Mouse (Mus musculus) limb, embryonic 11.5 days (tissue): Measurements from ENCODE around the gene Zfp324. TPM values are rescaled to one million over a fixed set of nuclear protein-coding genes. Genes with fewer than 3 reads are reported as not detected.
A peak's percentile ranks its signal among the peaks of the same experiment; 100 is the strongest.
"Not testable (repeated sequence)": the region's sequence is repeated elsewhere in the genome, so short reads cannot be mapped to it uniquely, and the experiment has no call there.

Experiments used
- ATAC-seq: fragments of 200-750 bp; cut with Nextera tagmentation; 2 replicates; pipeline ENCODE4 v1.8.0; 2017; ENCODE audit warnings: low read depth; ENCODE audit not compliant: insufficient number of reproducible peaks, low FRiP score, low TSS enrichment
- DNase-seq: peaks from one replicate; pipeline ENCODE4 v3.0.0-alpha.2; 2015; ENCODE audit warnings: low spot score
- H3K27ac ChIP-seq: fragments of 300-500 bp; sonication (generic); replicated peaks from 2 replicates; pipeline ENCODE4 v1.5.1; 2014; ENCODE audit warnings: low read depth, mild to moderate bottlenecking, low read length
- H3K27me3 ChIP-seq: fragments of 300-500 bp; sonication (generic); 2 replicates; pipeline ENCODE4 v1.6.1; 2014; ENCODE audit warnings: mild to moderate bottlenecking, low read length, mixed read lengths; ENCODE audit not compliant: control insufficient read depth, insufficient read depth
- H3K36me3 ChIP-seq: fragments of 300-500 bp; sonication (generic); 2 replicates; pipeline ENCODE4 v1.6.1; 2014; ENCODE audit warnings: mild to moderate bottlenecking, low read length, moderate library complexity, mixed read lengths; ENCODE audit not compliant: control insufficient read depth, insufficient read depth
- H3K4me1 ChIP-seq: fragments of 300-500 bp; sonication (generic); 2 replicates; pipeline ENCODE4 v1.6.1; 2014; ENCODE audit warnings: low read length, mixed read lengths; ENCODE audit not compliant: control insufficient read depth, insufficient read depth
- H3K4me2 ChIP-seq: fragments of 300-500 bp; sonication (generic); 2 replicates; pipeline ENCODE4 v1.6.1; 2014; ENCODE audit warnings: low read depth, mild to moderate bottlenecking, moderate library complexity; ENCODE audit not compliant: severe bottlenecking
- H3K4me3 ChIP-seq: fragments of 300-500 bp; sonication (generic); 2 replicates; pipeline ENCODE4 v1.5.1; 2014; ENCODE audit warnings: low read depth, low read length
- H3K9ac ChIP-seq: fragments of 300-500 bp; sonication (generic); 2 replicates; pipeline ENCODE4 v1.6.1; 2014; ENCODE audit warnings: mild to moderate bottlenecking, low read length
- H3K9me3 ChIP-seq: fragments of 300-500 bp; sonication (generic); 2 replicates; pipeline ENCODE4 v1.6.1; 2016; ENCODE audit warnings: low read length; ENCODE audit not compliant: control insufficient read depth
- WGBS: fragments of 180-500 bp; shearing (Covaris S2); extraction: QIAGEN DNeasy Blood & Tissue Kit; methylation state at CpG from one replicate; pipeline ENCODE4 v1.1.7; 2014; 5-methylcytosine and 5-hydroxymethylcytosine counted together
- polyA plus RNA-seq: library from polyadenylated mRNA; unstranded; fragments of >200 nt; fragmentation: Nextera tagmentation; extraction: Ambion mirVana; gene quantifications from 2 replicates; pipeline ENCODE4 v1.2.1, GENCODE M21; 2014

The Zfp324 gene
- polyA plus RNA-seq, result 8.2 and 10.2 TPM in 2 replicates

DNA sequence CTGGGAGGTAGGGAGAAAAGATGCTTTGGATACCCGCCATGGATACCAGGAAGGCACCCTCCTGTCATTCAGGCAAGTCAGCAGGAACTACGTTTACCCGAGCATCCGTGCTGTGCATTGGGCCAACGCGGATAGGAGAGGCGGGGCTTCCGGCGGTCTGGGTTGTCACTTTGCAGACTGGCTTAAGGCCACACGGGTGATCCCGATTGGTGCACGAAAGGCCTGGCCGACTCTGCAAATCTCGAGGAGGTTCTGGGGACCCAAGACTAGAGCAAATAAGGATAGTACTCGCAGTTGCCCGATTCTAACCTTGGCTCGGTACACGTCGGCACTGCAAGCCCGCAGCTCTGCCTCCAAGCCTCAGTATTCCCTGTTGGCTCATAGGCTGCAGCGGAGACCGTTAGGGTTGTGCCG, at the start of gene Zfp324:
TSS of gene Zfp324 (plus strand) at position 161 of the 414 bp plus-strand sequence.
- H3K9ac ChIP-seq, result peak within 1 kb of the TSS; percentile 89
- 0% methylated on average over 23 of the region's 23 CpGs for WGBS
- H3K4me1 ChIP-seq, result peaks cover 6% of the 10 kb centered on the region; the same call in 1 of the 2 replicates
- peak within 1 kb of the TSS; percentile 86 for H3K4me3 ChIP-seq
- H3K9me3 ChIP-seq, result no peaks in the 10 kb centered on the region
- ATAC-seq (peak; percentile 87), DNase-seq (peak; percentile 88)
- H3K27ac ChIP-seq, result peak within 1 kb of the TSS; percentile 75
- no peaks in the 10 kb centered on the region for H3K27me3 ChIP-seq
- peak within 1 kb of the TSS; percentile 91 for H3K4me2 ChIP-seq
- H3K36me3 ChIP-seq, result peaks cover 3% of the 10 kb centered on the region

DNA sequence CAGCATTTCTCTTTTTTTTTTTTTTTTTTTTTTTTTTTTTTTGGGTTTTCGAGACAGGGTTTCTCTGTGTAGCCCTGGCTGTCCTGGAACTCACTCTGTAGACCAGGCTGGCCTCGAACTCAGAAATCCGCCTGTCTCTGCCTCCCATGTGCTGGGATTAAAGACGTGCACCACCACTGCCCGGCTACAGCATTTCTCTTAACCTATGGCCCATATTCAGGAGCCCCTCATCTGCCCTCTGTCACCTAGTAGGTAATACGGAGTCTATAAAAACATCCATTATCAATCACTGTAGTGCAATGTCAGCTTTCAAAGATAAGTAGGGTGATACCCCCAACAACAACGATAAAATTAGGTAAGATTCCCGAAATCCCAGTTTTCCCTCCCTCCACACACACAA, 45.1 kb upstream of the Zfp324 start:
- not testable (repeated sequence) for H3K4me3 ChIP-seq, H3K4me2 ChIP-seq, ATAC-seq, H3K4me1 ChIP-seq, DNase-seq, H3K27ac ChIP-seq, H3K27me3 ChIP-seq, H3K9ac ChIP-seq, H3K9me3 ChIP-seq
- 89% methylated on average over 6 of the region's 8 CpGs for WGBS
- peaks cover 11% of the 10 kb centered on the region for H3K36me3 ChIP-seq

DNA sequence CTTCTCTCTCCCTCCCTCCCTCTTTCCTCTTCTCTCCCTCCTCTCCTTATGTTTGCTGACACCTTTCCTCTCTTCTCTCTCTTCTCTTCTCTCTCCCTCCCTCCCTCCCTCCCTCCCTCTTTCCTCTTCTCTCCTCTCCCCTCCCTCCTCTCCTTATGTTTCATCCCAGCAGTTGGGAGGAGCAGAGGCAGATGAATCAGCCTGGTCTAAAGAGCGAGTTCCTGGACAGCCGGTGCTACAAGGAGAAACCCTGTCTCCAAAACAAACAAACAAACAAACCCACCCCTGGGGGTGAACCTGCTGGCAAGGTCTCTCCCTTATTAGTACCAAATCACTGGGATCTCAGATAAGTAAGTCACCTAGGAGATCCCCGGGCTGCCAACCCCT, 44.3 kb upstream of the Zfp324 start:
- Histone ChIP-seq H3K9ac (peak overlapping the region; percentile 84), H3K4me3 (peak overlapping the region; percentile 93), H3K4me2 (peak overlapping the region; percentile 95), H3K36me3 (peaks cover 19% of the 10 kb centered on the region), H3K27ac (peak overlapping the region; percentile 91), H3K9me3 (no peaks in the 10 kb centered on the region), H3K4me1 (peaks cover 7% of the 10 kb centered on the region), H3K27me3 (0 out of 2 replicates have a peak, but pooled peaks cover 1% of the 10 kb centered on the region)
- 1% methylated on average over 3 of the region's 3 CpGs for WGBS
- ATAC-seq (no peak), DNase-seq (no peak)

DNA sequence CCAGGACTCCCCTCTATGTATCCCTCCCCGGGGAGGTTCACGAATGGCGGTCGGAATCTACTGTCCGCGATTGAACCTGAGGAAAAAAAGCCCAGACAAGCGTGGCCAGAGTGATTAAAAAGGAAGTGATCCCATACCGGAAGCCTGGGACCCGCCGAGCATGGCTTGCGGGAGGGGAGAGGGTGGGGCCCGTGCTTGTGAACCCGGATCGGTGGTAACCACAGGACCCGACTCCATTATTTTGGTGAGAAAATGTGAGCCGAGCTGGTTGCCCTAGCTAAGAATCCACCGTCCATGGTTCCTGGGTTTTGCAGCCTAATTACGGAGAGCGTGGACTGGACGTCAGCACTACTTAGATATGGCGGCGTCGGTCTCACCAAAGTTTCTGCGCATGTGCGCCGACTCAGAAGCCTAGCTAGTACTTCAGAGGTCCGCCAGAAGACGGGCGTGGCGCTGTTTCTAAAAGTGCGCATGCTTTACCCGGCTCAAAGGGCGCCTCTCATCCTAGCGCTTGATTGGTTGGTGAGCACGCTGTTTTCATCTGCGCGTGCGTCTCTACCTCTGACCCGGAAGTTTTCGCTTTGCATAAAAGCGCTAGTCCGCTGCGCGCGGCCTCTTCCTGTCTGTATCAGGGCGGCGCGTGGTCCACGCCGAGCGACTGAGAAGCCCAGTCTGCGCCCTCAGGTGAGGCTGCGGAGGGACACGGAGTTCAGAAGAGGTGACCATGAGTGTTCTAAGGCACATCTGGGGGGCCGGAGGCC, 43.8 kb upstream of the Zfp324 start, which contains the start of gene Rps5:
TSS of gene Rps5 (plus strand) at position 586 of the 761 bp plus-strand sequence.
- no peaks in the 10 kb centered on the region for H3K9me3 ChIP-seq
- under 1% methylated on average over 55 of the region's 55 CpGs for WGBS
- H3K27me3 ChIP-seq, result peaks cover 5% of the 10 kb centered on the region; the same call in 1 of the 2 replicates
- H3K36me3 ChIP-seq, result peaks cover 20% of the 10 kb centered on the region
- H3K4me3 ChIP-seq, result peak within 1 kb of the TSS; percentile 93
- peak; percentile 98 for DNase-seq
- peaks cover 9% of the 10 kb centered on the region for H3K4me1 ChIP-seq
- H3K4me2 ChIP-seq, result peak within 1 kb of the TSS; percentile 95
- peak; percentile 98 for ATAC-seq
- peak within 1 kb of the TSS; percentile 93 for H3K9ac ChIP-seq
- peak within 1 kb of the TSS; percentile 91 for H3K27ac ChIP-seq

DNA sequence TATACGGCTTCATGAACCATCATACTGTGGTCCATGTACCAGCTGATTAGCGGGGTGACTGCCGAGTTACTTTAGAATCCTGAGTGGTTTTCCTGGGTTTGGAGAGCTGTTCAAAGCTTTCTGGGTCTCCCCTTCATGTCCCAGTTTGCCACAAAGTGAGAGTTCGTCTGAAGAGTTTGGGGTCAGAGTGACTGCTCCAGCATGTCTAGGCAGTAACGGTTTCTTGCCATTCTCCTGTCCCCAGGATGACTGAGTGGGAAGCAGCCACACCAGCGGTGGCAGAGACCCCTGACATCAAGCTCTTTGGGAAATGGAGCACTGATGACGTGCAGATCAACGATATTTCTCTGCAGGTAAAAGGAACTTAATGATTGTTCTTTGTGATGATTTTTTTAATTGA, 42.9 kb upstream of the Zfp324 start:
- Histone ChIP-seq H3K9me3 (no peaks in the 10 kb centered on the region), H3K4me2 (peak overlapping the region; percentile 95), H3K4me3 (peak overlapping the region; percentile 93), H3K4me1 (peaks cover 10% of the 10 kb centered on the region), H3K9ac (peak overlapping the region; percentile 93), H3K36me3 (peaks cover 20% of the 10 kb centered on the region), H3K27ac (no peak overlapping the region; the same call in 1 of the 2 replicates), H3K27me3 (peaks cover 10% of the 10 kb centered on the region; the same call in 1 of the 2 replicates)
- DNase-seq (no peak), ATAC-seq (no peak)
- WGBS, result 4% methylated on average over 8 of the region's 8 CpGs

DNA sequence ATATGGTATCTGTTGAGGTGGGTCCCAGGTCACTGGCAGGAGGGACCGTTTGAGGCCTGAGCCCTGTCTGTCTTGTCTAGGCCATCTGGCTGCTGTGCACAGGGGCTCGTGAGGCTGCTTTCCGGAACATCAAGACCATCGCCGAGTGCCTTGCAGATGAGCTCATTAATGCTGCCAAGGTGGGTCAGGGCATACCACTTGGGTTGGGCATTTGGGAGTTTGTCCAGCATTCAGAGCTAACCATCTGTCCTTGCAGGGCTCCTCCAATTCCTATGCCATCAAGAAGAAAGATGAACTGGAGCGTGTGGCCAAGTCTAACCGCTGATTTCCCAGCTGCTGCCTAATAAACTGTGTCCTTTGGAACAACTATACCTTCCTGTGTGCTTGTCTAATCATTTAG, 39.3 kb upstream of the Zfp324 start:
- no peak for ATAC-seq
- Histone ChIP-seq H3K4me1 (peaks cover 15% of the 10 kb centered on the region), H3K27me3 (peaks cover 20% of the 10 kb centered on the region), H3K9ac (no peak overlapping the region), H3K9me3 (no peaks in the 10 kb centered on the region), H3K36me3 (peaks cover 20% of the 10 kb centered on the region), H3K4me2 (0 out of 2 replicates have a peak overlapping the region, but pooled peaks have one; percentile 4), H3K27ac (no peak overlapping the region), H3K4me3 (no peak overlapping the region)
- WGBS, result 87% methylated on average over 7 of the region's 7 CpGs
- no peak for DNase-seq

DNA sequence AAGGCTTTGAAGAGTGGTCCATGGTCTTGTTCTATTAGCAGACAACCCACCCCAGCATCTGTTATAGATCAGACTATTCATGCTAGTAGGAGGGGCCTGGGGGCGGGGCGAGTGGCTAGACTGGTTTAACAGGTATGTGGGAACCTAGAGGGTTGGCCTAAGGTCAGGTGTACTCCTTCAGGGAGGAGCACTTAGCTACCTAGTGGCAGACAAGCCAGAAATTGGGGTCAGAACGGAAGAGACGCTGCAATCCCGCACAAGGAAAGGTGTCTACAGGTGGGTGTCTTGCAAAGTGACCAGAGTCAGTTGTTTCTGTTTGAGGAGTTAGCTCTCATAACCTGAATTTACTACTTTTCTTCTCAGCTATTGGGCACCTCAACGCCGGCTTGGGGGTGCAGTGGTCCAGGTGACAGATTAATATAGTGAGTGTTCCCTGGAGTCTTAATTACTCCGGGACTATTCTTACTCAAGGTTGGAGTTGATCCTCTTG, 38.4 kb upstream of the Zfp324 start, which contains the start of gene Rnf225:
TSS of gene Rnf225 (plus strand) at position 226 of the 490 bp plus-strand sequence.
- peak within 1 kb of the TSS; percentile 52 for H3K4me2 ChIP-seq
- peak within 1 kb of the TSS; percentile 24 for H3K4me3 ChIP-seq
- DNase-seq (peak; percentile 68), ATAC-seq (no peak)
- no peak within 1 kb of the TSS for H3K27ac ChIP-seq
- peaks cover 15% of the 10 kb centered on the region for H3K4me1 ChIP-seq
- H3K9ac ChIP-seq, result peak within 1 kb of the TSS; percentile 49; the same call in 1 of the 2 replicates
- H3K36me3 ChIP-seq, result peaks cover 20% of the 10 kb centered on the region
- peaks cover 20% of the 10 kb centered on the region for H3K27me3 ChIP-seq
- no peaks in the 10 kb centered on the region for H3K9me3 ChIP-seq
- 19% methylated on average over 8 of the region's 8 CpGs for WGBS

DNA sequence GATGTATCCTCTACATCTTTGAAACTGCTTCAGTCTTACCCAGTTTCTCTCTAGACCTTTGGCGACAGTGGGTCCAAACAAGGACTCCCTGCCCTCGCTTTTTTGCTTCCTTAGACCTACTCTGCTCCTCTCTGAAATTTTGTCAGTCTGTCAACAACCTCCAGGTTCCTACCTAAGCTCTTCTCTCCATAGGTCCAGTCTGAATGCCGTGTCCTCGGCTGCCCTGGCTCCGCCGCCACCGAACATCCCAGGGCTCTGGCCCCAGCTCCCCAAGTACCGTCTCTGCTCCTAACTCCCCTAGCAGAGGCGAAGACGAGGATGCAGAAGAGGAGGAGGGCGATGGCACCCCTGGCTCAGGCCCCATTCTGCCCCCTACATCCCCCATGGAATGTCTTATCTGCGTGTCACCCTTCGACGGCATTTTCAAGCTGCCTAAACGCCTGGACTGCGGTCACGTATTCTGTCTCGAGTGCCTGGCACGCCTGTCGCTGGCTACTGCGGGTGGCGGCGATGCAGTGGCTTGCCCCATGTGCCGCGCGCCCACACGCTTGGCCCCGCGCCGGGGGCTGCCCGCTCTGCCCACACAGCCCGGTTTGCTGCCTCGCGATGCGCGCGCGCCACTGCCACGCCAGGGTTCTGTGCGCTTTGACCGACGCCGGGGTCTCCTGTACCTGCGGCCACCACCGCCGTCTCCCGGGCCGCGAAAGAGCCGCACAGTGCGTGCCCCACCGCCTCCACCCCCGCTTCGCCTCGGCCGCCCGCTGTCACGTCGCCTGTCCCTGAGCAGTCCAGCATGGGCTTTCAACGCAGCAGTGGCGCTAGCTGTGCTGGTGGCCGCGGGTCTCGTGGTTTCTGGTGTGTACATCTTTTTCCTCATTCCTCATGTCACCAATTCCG, 37.7 kb upstream of the Zfp324 start:
- Histone ChIP-seq H3K27ac (no peak overlapping the region), H3K4me3 (peak overlapping the region; percentile 24), H3K9me3 (no peaks in the 10 kb centered on the region), H3K9ac (peak overlapping the region; percentile 49; the same call in 1 of the 2 replicates), H3K27me3 (peaks cover 20% of the 10 kb centered on the region), H3K36me3 (peaks cover 20% of the 10 kb centered on the region), H3K4me2 (peak overlapping the region; percentile 52), H3K4me1 (peaks cover 13% of the 10 kb centered on the region)
- DNase-seq, result peak; percentile 56
- ATAC-seq, result 0 out of 2 replicates have a peak, but pooled peaks have one; percentile 26
- 2% methylated on average over 62 of the region's 65 CpGs for WGBS
